In the genomic region with DNA sequence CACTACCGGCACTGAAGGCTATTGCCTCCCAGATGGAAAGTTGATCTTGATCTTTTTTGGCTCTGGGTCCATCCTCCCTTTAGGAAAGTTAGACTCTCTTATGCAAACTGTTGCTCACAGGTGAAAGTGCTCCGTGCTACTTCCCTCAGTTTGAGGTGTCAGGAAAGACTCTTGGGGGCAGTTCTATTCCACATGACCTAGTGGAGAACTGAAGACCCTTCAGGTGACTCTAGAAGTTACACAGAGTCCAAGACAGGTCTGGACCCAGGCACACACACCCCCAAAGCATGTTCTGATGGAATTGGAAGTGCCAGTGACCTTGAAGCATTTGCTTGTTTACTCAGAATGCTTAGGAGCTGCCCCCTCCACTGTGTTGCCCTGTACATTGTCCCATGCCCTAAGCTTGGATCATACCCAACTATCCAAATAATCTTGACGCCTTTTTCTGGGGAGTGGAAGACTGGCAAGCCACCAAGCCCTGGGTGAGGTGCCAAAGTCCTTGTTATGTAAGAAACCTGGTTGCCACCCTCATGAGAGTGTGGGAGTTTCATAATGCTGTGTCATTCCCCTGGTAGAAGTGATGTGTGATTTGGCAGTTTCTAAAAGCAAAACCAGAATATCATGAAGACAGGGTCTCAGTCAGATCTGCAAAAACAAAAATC, we compare ENCODE assay signal across 10 mouse cellular contexts. TPM values are rescaled to one million over a fixed set of nuclear protein-coding genes. Genes with fewer than 3 reads are reported as not detected.
A peak's percentile ranks its signal among the peaks of the same experiment; 100 is the strongest.
DNase-seq lines count a peak whose midpoint lies in the region; ATAC-seq and TF ChIP-seq lines count a peak whose summit lies in the region.
"Had no signal": no experiment of that assay in that cellular context is flagged by ENCODE, and none has a peak within 500 bp of the region (broad histone marks: within the 10 kb centered on the region; RNA-seq: fewer than 3 reads in every experiment).

No protein-coding gene starts in this region.

- DNase-seq in gastrocnemius, adult 2 months = no peak
- no peak for DNase-seq in gastrocnemius, postnatal 4 days (ENCODE audit: low spot score in 2 of 2)
- DNase-seq in adrenal gland, adult 2 months = peak; percentile 52
- peak; percentile 55 to 60 for DNase-seq in heart, postnatal 14 days
- DNase-seq in thymus, postnatal 14 days = no peak
- DNase-seq in thymus, adult 2 months = no peak
- no peak for DNase-seq in hindbrain, embryonic 11.5 days (ENCODE audit: low spot score)
- DNase-seq: liver, embryonic 13.5 days; right cerebral cortex, postnatal 4 days had no signal

- TF ChIP-seq CTCF in gastrocnemius, adult 2 months (IDR thresholded peaks at IDR 0.05) = no peak
- TF ChIP-seq CTCF in thymus, adult 2 months (IDR thresholded peaks at IDR 0.05; ENCODE audit: borderline replicate concordance, control insufficient read depth, extremely low read depth, insufficient read depth, low read length, poor library complexity) = no peak

- H3K9me3 ChIP-seq in lung, embryonic 16.5 days (ENCODE audit: control insufficient read depth, low read length) = no peaks in the 10 kb centered on the region
- H3K9me3 ChIP-seq in hindbrain, embryonic 11.5 days (ENCODE audit: control insufficient read depth, low read length) = no peaks in the 10 kb centered on the region
- H3K9me3 ChIP-seq: liver, embryonic 13.5 days had no signal

- WGBS in lung, embryonic 16.5 days = 41% methylated on average over 3 of the region's 3 CpGs
- WGBS in thymus, adult 2 months = 66% methylated on average over 3 of the region's 3 CpGs
- 80% methylated on average over 3 of the region's 3 CpGs for WGBS in hindbrain, embryonic 11.5 days

- H3K4me1 ChIP-seq in lung, embryonic 16.5 days (replicated peaks; ENCODE audit: control insufficient read depth, insufficient read depth, low read length) = peaks cover 9% of the 10 kb centered on the region
- H3K4me1 ChIP-seq in thymus, adult 2 months (replicated peaks; ENCODE audit: control insufficient read depth, insufficient read depth, low read length) = no peaks in the 10 kb centered on the region
- H3K4me1 ChIP-seq in hindbrain, embryonic 11.5 days (replicated peaks; ENCODE audit: control insufficient read depth, insufficient read depth, low read length) = no peaks in the 10 kb centered on the region
- H3K4me1 ChIP-seq: liver, embryonic 13.5 days had no signal

- no peak overlapping the region for H3K9ac ChIP-seq in lung, embryonic 16.5 days (ENCODE audit: low read length)
- H3K9ac ChIP-seq in hindbrain, embryonic 11.5 days (ENCODE audit: low read depth, low read length) = no peak overlapping the region
- H3K9ac ChIP-seq: liver, embryonic 13.5 days had no signal

- no peak overlapping the region for H3K4me3 ChIP-seq in gastrocnemius, adult 2 months
- no peak overlapping the region for H3K4me3 ChIP-seq in lung, embryonic 16.5 days (ENCODE audit: low read length)
- no peak overlapping the region for H3K4me3 ChIP-seq in thymus, adult 2 months (ENCODE audit: control insufficient read depth, insufficient read depth, low read length)
- H3K4me3 ChIP-seq in hindbrain, embryonic 11.5 days (ENCODE audit: low read depth, low read length) = no peak overlapping the region
- H3K4me3 ChIP-seq: liver, embryonic 13.5 days had no signal

- intact Hi-C loops in gastrocnemius, adult 2 months (cut with DNase I) = no loop called here
- intact Hi-C loops in heart, postnatal 14 days (cut with DNase I) = loop anchor here (5.0 kb wide), 1 partner anchor 131 kb away; no protein-coding TSS in a partner anchor

- H3K36me3 ChIP-seq in lung, embryonic 16.5 days (ENCODE audit: control insufficient read depth, insufficient read depth, low read length) = no peaks in the 10 kb centered on the region
- H3K36me3 ChIP-seq in thymus, adult 2 months (ENCODE audit: control insufficient read depth, insufficient read depth, low read length) = no peaks in the 10 kb centered on the region
- H3K36me3 ChIP-seq in hindbrain, embryonic 11.5 days (ENCODE audit: control insufficient read depth, insufficient read depth, low read length) = no peaks in the 10 kb centered on the region
- H3K36me3 ChIP-seq: liver, embryonic 13.5 days had no signal

- 0 out of 2 replicates have a peak overlapping the region, but pooled peaks have one; percentile 25 for H3K27ac ChIP-seq in gastrocnemius, adult 2 months
- H3K27ac ChIP-seq in lung, embryonic 16.5 days (ENCODE audit: low read length) = peak overlapping the region; percentile 58; the same call in 1 of the 2 replicates
- H3K27ac ChIP-seq in thymus, adult 2 months (ENCODE audit: control insufficient read depth, insufficient read depth, low read length) = no peak overlapping the region
- H3K27ac ChIP-seq in hindbrain, embryonic 11.5 days (ENCODE audit: low read depth, low read length) = no peak overlapping the region
- H3K27ac ChIP-seq: liver, embryonic 13.5 days had no signal

- no peak overlapping the region for H3K4me2 ChIP-seq in lung, embryonic 16.5 days (ENCODE audit: low read depth, low read length)
- no peak overlapping the region for H3K4me2 ChIP-seq in hindbrain, embryonic 11.5 days (replicated peaks; ENCODE audit: low read depth, low read length)
- H3K4me2 ChIP-seq: liver, embryonic 13.5 days had no signal

- H3K27me3 ChIP-seq in lung, embryonic 16.5 days (ENCODE audit: control insufficient read depth, insufficient read depth, low read depth, low read length) = no peaks in the 10 kb centered on the region
- no peaks in the 10 kb centered on the region for H3K27me3 ChIP-seq in thymus, adult 2 months (ENCODE audit: control insufficient read depth, insufficient read depth, low read length)
- no peaks in the 10 kb centered on the region for H3K27me3 ChIP-seq in hindbrain, embryonic 11.5 days (ENCODE audit: control insufficient read depth, insufficient read depth, low read length)
- H3K27me3 ChIP-seq: liver, embryonic 13.5 days had no signal

- no peak for TF ChIP-seq POLR2A in thymus, adult 2 months (IDR thresholded peaks at IDR 0.05; ENCODE audit: control insufficient read depth, extremely low read depth, insufficient read depth, low read length, poor library complexity)

- ATAC-seq in lung, embryonic 16.5 days (ENCODE audit: low read depth) = peak; percentile 81
- ATAC-seq in hindbrain, embryonic 11.5 days (ENCODE audit: low FRiP score) = no peak

RNA-seq across cellular contexts. Expression of a gene that starts 51.1 kb away (rescaled TPM):
- total RNA-seq in gastrocnemius, adult 2 months (2021) = 10 to 100 TPM; 90.3 to 94.4 TPM
- total RNA-seq in gastrocnemius, postnatal 4 days (2021) = 10 to 100 TPM; 25.6 to 28.0 TPM
- total RNA-seq in adrenal gland, adult 2 months (2021) = 100 to 1,000 TPM; 105 to 130 TPM
- polyA plus RNA-seq in adrenal gland, adult 2 months (2012; rRNA removed) = 11.8 and 23.4 TPM in 2 replicates
- 10 to 100 TPM; 54.7 to 62.7 TPM for total RNA-seq in heart, postnatal 14 days (2021)
- 27.7 and 28.1 TPM in 2 replicates for polyA plus RNA-seq in lung, embryonic 16.5 days (2015; fragmentation: Nextera tagmentation; extraction: Ambion mirVana)
- polyA plus RNA-seq in thymus, adult 2 months (2012; rRNA removed) = 12.5 and 16.7 TPM in 2 replicates
- 36.1 and 39.9 TPM in 2 replicates for polyA plus RNA-seq in hindbrain, embryonic 11.5 days (2014; fragmentation: Nextera tagmentation; extraction: Ambion mirVana)

Comparison
In these comparisons a context has a peak if more than half of its experiments do, and no peak if none do; other contexts are left out.
1. DNase-seq: peak in adrenal gland, adult 2 months (single experiment) and heart, postnatal 14 days (2 of 2); none in gastrocnemius, adult 2 months (single experiment), gastrocnemius, postnatal 4 days (0 of 2), thymus, postnatal 14 days (single experiment), thymus, adult 2 months (single experiment) and hindbrain, embryonic 11.5 days (single experiment).
2. H3K27ac ChIP-seq: peak in gastrocnemius, adult 2 months (single experiment) and lung, embryonic 16.5 days (single experiment); none in thymus, adult 2 months (single experiment) and hindbrain, embryonic 11.5 days (single experiment).